Mouse (Mus musculus) MEL (cell line): ENCODE results near the gene Tfap4. TPM values are rescaled to one million over a fixed set of nuclear protein-coding genes. Genes with fewer than 3 reads are reported as not detected.

ENCODE experiments used
- DNase-seq: peaks from one replicate; pipeline ENCODE4 v3.0.0; 2011; ENCODE audit warnings: low read depth, low spot score
- H3K27ac ChIP-seq: 2 replicates; pipeline ENCODE4 v1.5.1; 2012; ENCODE audit warnings: low read depth, mild to moderate bottlenecking, control low read depth, low read length, moderate library complexity; ENCODE audit not compliant: control insufficient read depth
- H3K27me3 ChIP-seq, 2 experiments: fragments of 150-350 bp in 1 of 2; sonication (generic) in 1 of 2; 2 replicates each; pipeline ENCODE4 v1.6.1; 2012; ENCODE audit warnings: low read length in 2 of 2, mild to moderate bottlenecking in 2 of 2, improper control_type of control experiment in 1 of 2, moderate library complexity in 1 of 2; ENCODE audit not compliant: insufficient read depth in 2 of 2, control insufficient read depth in 1 of 2
- H3K36me3 ChIP-seq, 2 experiments: 2 replicates each; pipeline ENCODE4 v1.6.1; 2012 to 2014; ENCODE audit warnings: low read length in 2 of 2, improper control_type of control experiment in 1 of 2, inconsistent platforms in 1 of 2, mild to moderate bottlenecking in 1 of 2; ENCODE audit not compliant: insufficient read depth in 2 of 2, control insufficient read depth in 1 of 2
- H3K4me1 ChIP-seq, 2 experiments: fragments of 150-350 bp in 1 of 2; sonication (generic) in 1 of 2; 2 replicates each; pipeline ENCODE4 v1.6.1; 2012; ENCODE audit warnings: low read length in 2 of 2, improper control_type of control experiment in 1 of 2, mild to moderate bottlenecking in 1 of 2; ENCODE audit not compliant: insufficient read depth in 2 of 2, control insufficient read depth in 1 of 2
- H3K4me3 ChIP-seq, 2 experiments: fragments of 150-350 bp in 1 of 2; sonication (generic) in 1 of 2; 2 replicates each; pipeline ENCODE4 v1.5.1; 2012; ENCODE audit warnings: low read depth in 2 of 2, low read length in 2 of 2, mild to moderate bottlenecking in 2 of 2, moderate library complexity in 2 of 2, control low read depth in 1 of 2, improper control_type of control experiment in 1 of 2; ENCODE audit not compliant: control insufficient read depth in 1 of 2, insufficient read depth in 1 of 2
- H3K79me2 ChIP-seq: 2 replicates; pipeline ENCODE4 v1.6.1; 2012; ENCODE audit warnings: mild to moderate bottlenecking, low read length, moderate library complexity; ENCODE audit not compliant: control insufficient read depth, poor library complexity, insufficient read depth
- H3K9ac ChIP-seq: 2 replicates; pipeline ENCODE4 v1.6.1; 2012; ENCODE audit warnings: low read depth, mild to moderate bottlenecking, control low read depth, low read length, moderate library complexity; ENCODE audit not compliant: control insufficient read depth, poor library complexity, severe bottlenecking
- H3K9me3 ChIP-seq: fragments of 150-350 bp; sonication (generic); replicated peaks from 2 replicates; pipeline ENCODE4 v1.6.1; 2012; ENCODE audit warnings: mild to moderate bottlenecking, low read length, improper control_type of control experiment, moderate library complexity; ENCODE audit not compliant: insufficient read depth
- BHLHE40 ChIP-seq: IDR thresholded peaks from 2 replicates; pipeline ENCODE4 v1.6.1; 2012; ENCODE audit warnings: low read depth, mild to moderate bottlenecking, inconsistent platforms, low read length, improper control_type of control experiment, borderline replicate concordance
- CHD1 ChIP-seq: IDR thresholded peaks from 2 replicates; pipeline ENCODE4 v1.6.1; 2012; ENCODE audit warnings: low read depth, mild to moderate bottlenecking, inconsistent platforms, low read length, improper control_type of control experiment
- CTCF ChIP-seq, 3 experiments: IDR thresholded peaks in 2 of 3; conservative IDR thresholded peaks in 1 of 3; 2 replicates each; pipeline ENCODE4 v1.5.1; 2011 to 2012; ENCODE audit warnings: low read length in 3 of 3, low read depth in 2 of 3, mild to moderate bottlenecking in 2 of 3, improper control_type of control experiment in 1 of 3, inconsistent platforms in 1 of 3, mixed read lengths in 1 of 3, moderate library complexity in 1 of 3; ENCODE audit not compliant: control insufficient read depth in 1 of 3, insufficient read depth in 1 of 3, poor library complexity in 1 of 3, severe bottlenecking in 1 of 3
- E2F4 ChIP-seq: IDR thresholded peaks from 2 replicates; pipeline ENCODE4 v1.6.1; 2011; ENCODE audit warnings: low read depth, low read length, improper control_type of control experiment, borderline replicate concordance
- ELF1 ChIP-seq: IDR thresholded peaks from 2 replicates; pipeline ENCODE4 v1.6.1; 2014; ENCODE audit warnings: low read depth, mild to moderate bottlenecking, inconsistent platforms, low read length, improper control_type of control experiment, moderate library complexity
- GABPA ChIP-seq: IDR thresholded peaks from 2 replicates; pipeline ENCODE4 v1.6.1; 2012; ENCODE audit warnings: low read depth, mild to moderate bottlenecking, inconsistent platforms, low read length, improper control_type of control experiment, moderate library complexity
- HCFC1 ChIP-seq: IDR thresholded peaks from 2 replicates; pipeline ENCODE4 v1.6.1; 2012; ENCODE audit warnings: low read depth, mild to moderate bottlenecking, inconsistent platforms, low read length, improper control_type of control experiment, moderate library complexity
- MEF2A ChIP-seq: IDR thresholded peaks from 2 replicates; pipeline ENCODE4 v1.6.1; 2014; ENCODE audit warnings: low read depth, mild to moderate bottlenecking, inconsistent platforms, low read length, improper control_type of control experiment; ENCODE audit not compliant: poor library complexity, insufficient replicate concordance, severe bottlenecking; ENCODE audit errors: extremely low read depth
- MYC ChIP-seq: IDR thresholded peaks from 2 replicates; pipeline ENCODE4 v1.6.1; 2011; ENCODE audit warnings: low read depth, mild to moderate bottlenecking, low read length, improper control_type of control experiment, moderate library complexity
- NRF1 ChIP-seq: IDR thresholded peaks from 2 replicates; pipeline ENCODE4 v1.6.1; 2014; ENCODE audit warnings: low read depth, mild to moderate bottlenecking, inconsistent platforms, low read length, improper control_type of control experiment, moderate library complexity; ENCODE audit not compliant: poor library complexity, insufficient read depth, severe bottlenecking
- POLR2AphosphoS2 ChIP-seq: IDR thresholded peaks from 2 replicates; pipeline ENCODE4 v1.6.1; 2011; ENCODE audit warnings: low read length, improper control_type of control experiment
- POLR2AphosphoS5 ChIP-seq: IDR thresholded peaks from 2 replicates; pipeline ENCODE4 v1.6.1; 2012; ENCODE audit warnings: low read depth, borderline replicate concordance, mild to moderate bottlenecking, inconsistent platforms, low read length, moderate library complexity, mixed read lengths
- TAL1 ChIP-seq: IDR thresholded peaks from 2 replicates; pipeline ENCODE4 v1.6.1; 2012; ENCODE audit warnings: mild to moderate bottlenecking, inconsistent platforms, low read length, moderate library complexity, mixed read lengths
- USF1 ChIP-seq: IDR thresholded peaks from 2 replicates; pipeline ENCODE4 v1.6.1; 2014; ENCODE audit warnings: low read depth, mild to moderate bottlenecking, inconsistent platforms, low read length, improper control_type of control experiment, moderate library complexity
- ZKSCAN1 ChIP-seq: IDR thresholded peaks from 2 replicates; pipeline ENCODE4 v1.6.1; 2012; ENCODE audit warnings: low read depth, mild to moderate bottlenecking, inconsistent platforms, low read length, improper control_type of control experiment, moderate library complexity
- ZMIZ1 ChIP-seq: IDR thresholded peaks from 2 replicates; pipeline ENCODE4 v1.6.1; 2012; ENCODE audit warnings: low read depth, mild to moderate bottlenecking, inconsistent platforms, low read length, improper control_type of control experiment, moderate library complexity
- ZNF384 ChIP-seq: IDR thresholded peaks from 2 replicates; pipeline ENCODE4 v1.6.1; 2012; ENCODE audit warnings: low read depth, mild to moderate bottlenecking, inconsistent platforms, low read length, improper control_type of control experiment
- polyA plus RNA-seq, 2 experiments: library from polyadenylated mRNA; stranded (reverse) in 1 of 2; unstranded in 1 of 2; fragments of >175 nt in 1 of 2; fragments of >200 nt in 1 of 2; gene quantifications; 2 replicates each; pipeline versions ENCODE4 v1.2.1 to v1.2.4; 2012; ENCODE audit warnings: low replicate concordance in 2 of 2, low read depth in 1 of 2; ENCODE audit not compliant: insufficient read length in 2 of 2, insufficient read depth in 1 of 2, missing spikeins in 1 of 2
- total RNA-seq: library from RNA; depleted of rRNA; stranded (reverse); fragments of 300-350 nt; gene quantifications from 2 replicates; pipeline ENCODE4 v1.2.3, GENCODE M21; 2012

The Tfap4 gene
- total and polyA plus RNA-seq, 3 experiments = 26.2 to 217 (median 40.3) TPM

DNA sequence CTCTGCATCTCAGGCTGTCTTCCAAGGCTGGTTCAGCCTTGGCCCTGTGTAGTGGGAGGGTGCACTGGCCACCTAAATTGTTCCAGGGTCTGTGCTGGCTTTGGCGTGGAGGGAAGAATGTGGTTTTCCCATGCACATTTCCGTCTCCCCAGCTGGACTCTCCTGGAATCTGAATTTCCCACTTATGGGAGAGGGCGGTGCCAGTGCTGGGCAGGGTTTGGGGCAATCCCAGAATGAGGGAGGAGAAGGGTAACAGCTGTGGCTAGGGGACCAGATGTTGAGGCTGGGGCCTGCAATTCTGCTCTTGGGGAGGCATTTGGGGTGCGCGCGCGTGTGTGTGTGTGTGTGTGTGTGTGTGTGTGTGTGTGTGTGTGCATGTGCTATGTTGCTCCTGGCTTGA lies 37.6 kb upstream of the Tfap4 start:
- no peak overlapping the region for H3K27ac ChIP-seq
- H3K9me3 ChIP-seq = no peaks in the 10 kb centered on the region
- no peaks in the 10 kb centered on the region; a peak in 2 of 4 replicates for H3K4me1 ChIP-seq
- no peak for DNase-seq
- no peaks in the 10 kb centered on the region for H3K36me3 ChIP-seq
- TF ChIP-seq USF1 (no peak), ZMIZ1 (no peak), CHD1 (no peak)
- H3K79me2 ChIP-seq = no peaks in the 10 kb centered on the region
- no peak overlapping the region for H3K4me3 ChIP-seq
- H3K27me3 ChIP-seq = 0 out of 4 replicates have a peak, but pooled peaks cover 0 to 3% of the 10 kb centered on the region in 2 experiments
- H3K9ac ChIP-seq = no peak overlapping the region

DNA sequence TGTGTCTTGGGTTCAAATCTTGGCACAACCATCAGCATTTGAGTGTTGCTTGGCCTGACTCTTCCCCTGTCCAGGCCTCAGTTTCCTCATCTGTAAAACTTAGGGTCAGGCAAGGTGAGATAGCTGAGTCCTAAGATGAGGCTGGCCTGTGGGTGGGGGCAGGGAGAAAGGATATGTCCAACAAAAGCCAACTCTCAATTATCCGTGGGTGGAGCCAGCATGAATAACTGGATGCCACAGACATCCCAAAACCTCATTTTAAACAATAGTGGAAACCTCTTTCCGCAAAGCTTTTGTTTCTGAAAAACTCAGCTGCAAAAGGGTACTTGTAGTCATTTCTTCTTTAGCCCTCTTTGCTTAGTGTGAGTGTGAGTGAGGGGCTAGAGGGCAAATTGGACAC lies 37.2 kb upstream of the Tfap4 start:
- H3K36me3 ChIP-seq = no peaks in the 10 kb centered on the region
- TF ChIP-seq HCFC1 = no peak
- TF ChIP-seq GABPA = no peak
- TF ChIP-seq E2F4 = no peak
- no peak for TF ChIP-seq ZKSCAN1
- TF ChIP-seq BHLHE40 = no peak
- no peak for TF ChIP-seq MYC
- no peak for TF ChIP-seq CTCF (IDR thresholded peaks at IDR 0.05 in 2 of 3, conservative IDR thresholded peaks at IDR 0.05 in 1 of 3; ENCODE audit: control insufficient read depth in 1 of 3, insufficient read depth in 1 of 3, low read depth in 2 of 3, low read length in 3 of 3, poor library complexity in 1 of 3, severe bottlenecking in 1 of 3)
- TF ChIP-seq MEF2A = no peak
- no peak for TF ChIP-seq POLR2AphosphoS2
- TF ChIP-seq NRF1 = no peak
- TF ChIP-seq POLR2AphosphoS5 = no peak
- TF ChIP-seq ZNF384 = no peak
- no peak for TF ChIP-seq TAL1
- TF ChIP-seq ELF1 = no peak
- TF ChIP-seq, all 39 proteins: peak for 0
- no peaks in the 10 kb centered on the region for H3K79me2 ChIP-seq
- no peak overlapping the region for H3K9ac ChIP-seq
- H3K27ac ChIP-seq = no peak overlapping the region
- no peak for DNase-seq
- H3K27me3 ChIP-seq = 0 out of 4 replicates have a peak, but pooled peaks cover 0 to 3% of the 10 kb centered on the region in 2 experiments
- H3K4me1 ChIP-seq = no peaks in the 10 kb centered on the region; a peak in 1 of 4 replicates
- no peaks in the 10 kb centered on the region for H3K9me3 ChIP-seq
- no peak overlapping the region for H3K4me3 ChIP-seq
